Mouse (Mus musculus) stomach, embryonic 14.5 days (tissue): ENCODE measurements around the gene Prf1. TPM values are rescaled to one million over a fixed set of nuclear protein-coding genes. Genes with fewer than 3 reads are reported as not detected.

Experiments
- ATAC-seq: fragments of 200-750 bp; cut with Nextera tagmentation; 2 replicates; pipeline ENCODE4 v1.8.0; 2017; ENCODE audit warnings: low read depth, moderate TSS enrichment; ENCODE audit not compliant: insufficient number of reproducible peaks, insufficient read depth, low FRiP score
- H3K27ac ChIP-seq: fragments of 300-500 bp; sonication (generic); 2 replicates; pipeline ENCODE4 v1.5.1; 2014; ENCODE audit warnings: mild to moderate bottlenecking, low read length, moderate library complexity, mixed read lengths
- H3K27me3 ChIP-seq: fragments of 300-500 bp; sonication (generic); 2 replicates; pipeline ENCODE4 v1.6.1; 2014; ENCODE audit warnings: low read length, control low read depth, mixed read lengths; ENCODE audit not compliant: control insufficient read depth, insufficient read depth
- H3K36me3 ChIP-seq: fragments of 300-500 bp; sonication (generic); 2 replicates; pipeline ENCODE4 v1.6.1; 2014; ENCODE audit warnings: mild to moderate bottlenecking, control low read depth, low read length, moderate library complexity, mixed read lengths; ENCODE audit not compliant: control insufficient read depth, insufficient read depth
- H3K4me1 ChIP-seq: fragments of 300-500 bp; sonication (generic); 2 replicates; pipeline ENCODE4 v1.6.1; 2014; ENCODE audit warnings: low read length, control low read depth, mixed read lengths; ENCODE audit not compliant: control insufficient read depth, insufficient read depth
- H3K4me2 ChIP-seq: fragments of 300-500 bp; sonication (generic); replicated peaks from 2 replicates; pipeline ENCODE4 v1.6.1; 2014; ENCODE audit warnings: low read depth, low read length, control low read depth
- H3K4me3 ChIP-seq: fragments of 300-500 bp; sonication (generic); 2 replicates; pipeline ENCODE4 v1.5.1; 2014; ENCODE audit warnings: low read depth, low read length, control low read depth
- H3K9ac ChIP-seq: fragments of 300-500 bp; sonication (generic); replicated peaks from 2 replicates; pipeline ENCODE4 v1.6.1; 2014; ENCODE audit warnings: low read depth, mild to moderate bottlenecking, control low read depth, low read length, moderate library complexity, mixed read lengths
- H3K9me3 ChIP-seq: fragments of 300-500 bp; sonication (generic); 2 replicates; pipeline ENCODE4 v1.6.1; 2016; ENCODE audit warnings: low read depth, low read length, control low read depth; ENCODE audit not compliant: control insufficient read depth
- WGBS: fragments of 180-500 bp; shearing (Covaris S2); extraction: QIAGEN DNeasy Blood & Tissue Kit; methylation state at CpG from one replicate; pipeline ENCODE4 v1.1.7; 2014; 5-methylcytosine and 5-hydroxymethylcytosine counted together
- polyA plus RNA-seq: library from polyadenylated mRNA; unstranded; fragments of >200 nt; fragmentation: Nextera tagmentation; extraction: Ambion mirVana; gene quantifications from 2 replicates; pipeline ENCODE4 v1.2.1, GENCODE M21; 2014

Gene Prf1
- polyA plus RNA-seq, 1 experiment from 2014 or later: not detected

GRCm38 (mm10) chr10:61313750-61314149 is 16.1 kb downstream of the Prf1 start:
- WGBS: 54% methylated on average over 7 of the region's 7 CpGs
- Histone ChIP-seq H3K4me2 (no peak overlapping the region), H3K9ac (no peak overlapping the region), H3K4me1 (peaks cover 7% of the 10 kb centered on the region; the same call in 1 of the 2 replicates), H3K4me3 (no peak overlapping the region), H3K27me3 (no peaks in the 10 kb centered on the region), H3K9me3 (no peaks in the 10 kb centered on the region), H3K36me3 (no peaks in the 10 kb centered on the region), H3K27ac (no peak overlapping the region)
- ATAC-seq: no peak

GRCm38 (mm10) chr10:61315324-61315880 is 17.8 kb downstream of the Prf1 start:
- no peak overlapping the region for H3K9ac ChIP-seq
- H3K4me1 ChIP-seq: peaks cover 7% of the 10 kb centered on the region; the same call in 1 of the 2 replicates
- H3K9me3 ChIP-seq: no peaks in the 10 kb centered on the region
- no peak overlapping the region for H3K27ac ChIP-seq
- H3K4me3 ChIP-seq: no peak overlapping the region
- no peak overlapping the region for H3K4me2 ChIP-seq
- no peaks in the 10 kb centered on the region for H3K27me3 ChIP-seq
- 62% methylated on average over 9 of the region's 9 CpGs for WGBS
- ATAC-seq: no peak
- H3K36me3 ChIP-seq: no peaks in the 10 kb centered on the region

- H3K4me2 ChIP-seq: no peak overlapping the region
- H3K27me3 ChIP-seq: no peaks in the 10 kb centered on the region
- WGBS: 91% methylated on average over 3 of the region's 3 CpGs
- H3K9me3 ChIP-seq: no peaks in the 10 kb centered on the region
- H3K4me3 ChIP-seq: no peak overlapping the region
- H3K27ac ChIP-seq: no peak overlapping the region
- ATAC-seq: no peak
- peaks cover 10% of the 10 kb centered on the region; the same call in 1 of the 2 replicates for H3K36me3 ChIP-seq
- H3K9ac ChIP-seq: no peak overlapping the region
- H3K4me1 ChIP-seq: no peaks in the 10 kb centered on the region; the same call in 1 of the 2 replicates
These were observed 20.9 kb downstream of the Prf1 start for GRCm38 (mm10) chr10:61318527-61318926.

GRCm38 (mm10) chr10:61324717-61325116 is 27.1 kb downstream of the Prf1 start:
- H3K9me3 ChIP-seq: no peaks in the 10 kb centered on the region
- peaks cover 10% of the 10 kb centered on the region; the same call in 1 of the 2 replicates for H3K36me3 ChIP-seq
- H3K4me1 ChIP-seq: no peaks in the 10 kb centered on the region
- H3K4me2 ChIP-seq: no peak overlapping the region
- no peaks in the 10 kb centered on the region for H3K27me3 ChIP-seq
- WGBS: 73% methylated on average over 8 of the region's 8 CpGs
- no peak overlapping the region for H3K9ac ChIP-seq
- no peak for ATAC-seq
- H3K27ac ChIP-seq: no peak overlapping the region
- H3K4me3 ChIP-seq: no peak overlapping the region

GRCm38 (mm10) chr10:61325782-61326328 is 28.2 kb downstream of the Prf1 start:
- H3K9ac ChIP-seq: no peak overlapping the region
- peaks cover 9% of the 10 kb centered on the region; the same call in 1 of the 2 replicates for H3K36me3 ChIP-seq
- H3K4me1 ChIP-seq: no peaks in the 10 kb centered on the region
- H3K9me3 ChIP-seq: no peaks in the 10 kb centered on the region
- H3K4me3 ChIP-seq: no peak overlapping the region
- no peak overlapping the region for H3K4me2 ChIP-seq
- ATAC-seq: no peak
- 40% methylated on average over 9 of the region's 9 CpGs for WGBS
- no peak overlapping the region for H3K27ac ChIP-seq
- H3K27me3 ChIP-seq: no peaks in the 10 kb centered on the region

GRCm38 (mm10) chr10:61327545-61327944 is 29.9 kb downstream of the Prf1 start:
- Histone ChIP-seq H3K4me3 (no peak overlapping the region), H3K36me3 (peaks cover 4% of the 10 kb centered on the region; the same call in 1 of the 2 replicates), H3K4me1 (no peaks in the 10 kb centered on the region), H3K9me3 (no peaks in the 10 kb centered on the region), H3K27ac (no peak overlapping the region), H3K4me2 (no peak overlapping the region), H3K27me3 (no peaks in the 10 kb centered on the region), H3K9ac (no peak overlapping the region)
- no peak for ATAC-seq
- 78% methylated on average over 10 of the region's 10 CpGs for WGBS

GRCm38 (mm10) chr10:61328927-61329326 is 31.3 kb downstream of the Prf1 start:
- no peaks in the 10 kb centered on the region for H3K9me3 ChIP-seq
- no peak overlapping the region for H3K4me3 ChIP-seq
- H3K36me3 ChIP-seq: no peaks in the 10 kb centered on the region
- H3K27ac ChIP-seq: no peak overlapping the region
- H3K27me3 ChIP-seq: no peaks in the 10 kb centered on the region
- WGBS: 46% methylated on average over 7 of the region's 7 CpGs
- no peak overlapping the region for H3K9ac ChIP-seq
- ATAC-seq: no peak
- no peaks in the 10 kb centered on the region for H3K4me1 ChIP-seq
- no peak overlapping the region for H3K4me2 ChIP-seq

GRCm38 (mm10) chr10:61331046-61331445 is 33.4 kb downstream of the Prf1 start:
- H3K27ac ChIP-seq: no peak overlapping the region
- 80% methylated on average over 5 of the region's 5 CpGs for WGBS
- H3K4me2 ChIP-seq: no peak overlapping the region
- H3K9me3 ChIP-seq: no peaks in the 10 kb centered on the region
- H3K27me3 ChIP-seq: no peaks in the 10 kb centered on the region
- no peak overlapping the region for H3K9ac ChIP-seq
- ATAC-seq: no peak
- peaks cover 3% of the 10 kb centered on the region; the same call in 1 of the 2 replicates for H3K36me3 ChIP-seq
- H3K4me1 ChIP-seq: no peaks in the 10 kb centered on the region
- no peak overlapping the region for H3K4me3 ChIP-seq

- no peak overlapping the region for H3K27ac ChIP-seq
- H3K36me3 ChIP-seq: peaks cover 3% of the 10 kb centered on the region; the same call in 1 of the 2 replicates
- no peak for ATAC-seq
- 74% methylated on average over 7 of the region's 7 CpGs for WGBS
- no peak overlapping the region for H3K4me2 ChIP-seq
- no peaks in the 10 kb centered on the region for H3K9me3 ChIP-seq
- no peaks in the 10 kb centered on the region for H3K4me1 ChIP-seq
- H3K4me3 ChIP-seq: no peak overlapping the region
- no peak overlapping the region for H3K9ac ChIP-seq
- no peaks in the 10 kb centered on the region for H3K27me3 ChIP-seq
These were observed 36.9 kb downstream of the Prf1 start for GRCm38 (mm10) chr10:61334545-61334944.
